Mouse (Mus musculus) liver, postnatal 0 days (tissue): ENCODE measurements around the gene Siglece.

Experiments used
- CTCF ChIP-seq: sonication (generic); IDR thresholded peaks from 2 replicates; pipeline ENCODE4 v1.5.1; 2016; ENCODE audit warnings: antibody characterized with exemption, low read depth
- EP300 ChIP-seq: IDR thresholded peaks from 2 replicates; pipeline ENCODE4 v1.6.1; 2016; ENCODE audit warnings: antibody characterized with exemption, low read depth, mild to moderate bottlenecking

GRCm38 (mm10) chr7:43678517-43678916 lies 18.6 kb upstream of the Siglece start:
- TF ChIP-seq EP300 (no peak), CTCF (peak; percentile 66)
